Mouse (Mus musculus) liver, embryonic 16.5 days (tissue): ENCODE results near the gene Gpnmb. TPM values are rescaled to one million over a fixed set of nuclear protein-coding genes. Genes with fewer than 3 reads are reported as not detected.
A peak's percentile ranks its signal among the peaks of the same experiment; 100 is the strongest.

Source experiments
- ATAC-seq: fragments of 200-750 bp; cut with Nextera tagmentation; 2 replicates; pipeline ENCODE4 v1.8.0; 2017; ENCODE audit warnings: low read depth, mild to moderate bottlenecking, moderate number of reproducible peaks, moderate library complexity
- H3K27ac ChIP-seq: fragments of 300-500 bp; sonication (generic); 2 replicates; pipeline ENCODE4 v1.5.1; 2014; ENCODE audit warnings: mild to moderate bottlenecking, low read length
- H3K27me3 ChIP-seq: fragments of 300-500 bp; sonication (generic); 2 replicates; pipeline ENCODE4 v1.6.1; 2014; ENCODE audit warnings: low read depth, low read length, mixed read lengths; ENCODE audit not compliant: control insufficient read depth, insufficient read depth
- H3K36me3 ChIP-seq: fragments of 300-500 bp; sonication (generic); 2 replicates; pipeline ENCODE4 v1.6.1; 2014; ENCODE audit warnings: mild to moderate bottlenecking; ENCODE audit not compliant: control insufficient read depth, insufficient read depth
- H3K4me1 ChIP-seq: fragments of 300-500 bp; sonication (generic); 2 replicates; pipeline ENCODE4 v1.6.1; 2014; ENCODE audit warnings: low read depth, low read length, mixed read lengths; ENCODE audit not compliant: control insufficient read depth
- H3K4me2 ChIP-seq: fragments of 300-500 bp; sonication (generic); 2 replicates; pipeline ENCODE4 v1.6.1; 2014; ENCODE audit warnings: low read depth, low read length, mixed read lengths
- H3K4me3 ChIP-seq: fragments of 300-500 bp; sonication (generic); 2 replicates; pipeline ENCODE4 v1.5.1; 2014; ENCODE audit warnings: low read depth, mild to moderate bottlenecking, low read length
- H3K9ac ChIP-seq: fragments of 300-500 bp; sonication (generic); 2 replicates; pipeline ENCODE4 v1.6.1; 2014; ENCODE audit warnings: low read depth, low read length
- H3K9me3 ChIP-seq: fragments of 300-500 bp; sonication (generic); replicated peaks from 2 replicates; pipeline ENCODE4 v1.6.1; 2016; ENCODE audit warnings: low read length; ENCODE audit not compliant: control insufficient read depth
- WGBS: fragments of 180-500 bp; shearing (Covaris S2); extraction: QIAGEN DNeasy Blood & Tissue Kit; methylation state at CpG from one replicate; pipeline ENCODE4 v1.1.7; 2014; ENCODE audit not compliant: insufficient replicate concordance; 5-methylcytosine and 5-hydroxymethylcytosine counted together
- polyA plus RNA-seq: library from polyadenylated mRNA; unstranded; fragments of >200 nt; fragmentation: Nextera tagmentation; extraction: Ambion mirVana; gene quantifications from 2 replicates; pipeline ENCODE4 v1.2.1, GENCODE M21; 2015

Gene Gpnmb
- polyA plus RNA-seq, 1 experiment from 2014 or later = 0.25 TPM

DNA sequence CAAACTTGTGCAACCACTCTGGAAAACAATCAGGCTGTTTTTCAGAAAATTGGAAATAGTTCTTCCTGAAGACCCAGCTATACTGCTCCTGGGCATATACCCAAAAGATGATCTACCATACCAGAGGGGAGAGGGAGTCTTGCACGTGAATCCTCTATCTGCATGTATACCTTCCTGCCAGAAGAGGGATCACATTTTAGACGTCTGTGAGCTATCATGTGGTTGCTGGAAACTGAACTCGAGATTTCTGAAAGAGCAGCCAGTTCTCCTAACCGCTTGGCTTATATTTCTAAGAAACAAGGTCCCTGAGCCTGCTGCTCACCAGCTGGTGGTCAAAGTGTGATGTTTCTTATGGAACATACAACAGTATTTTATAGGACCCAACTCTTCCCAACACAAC lies 32.0 kb downstream of the Gpnmb start:
- no peak for ATAC-seq
- H3K4me3 ChIP-seq = no peak overlapping the region
- WGBS = 21% methylated on average over 4 of the region's 4 CpGs
- no peak overlapping the region for H3K27ac ChIP-seq
- no peaks in the 10 kb centered on the region for H3K27me3 ChIP-seq
- H3K4me2 ChIP-seq = no peak overlapping the region
- no peaks in the 10 kb centered on the region for H3K4me1 ChIP-seq
- no peak overlapping the region for H3K9ac ChIP-seq
- H3K9me3 ChIP-seq = no peaks in the 10 kb centered on the region
- no peaks in the 10 kb centered on the region for H3K36me3 ChIP-seq

DNA sequence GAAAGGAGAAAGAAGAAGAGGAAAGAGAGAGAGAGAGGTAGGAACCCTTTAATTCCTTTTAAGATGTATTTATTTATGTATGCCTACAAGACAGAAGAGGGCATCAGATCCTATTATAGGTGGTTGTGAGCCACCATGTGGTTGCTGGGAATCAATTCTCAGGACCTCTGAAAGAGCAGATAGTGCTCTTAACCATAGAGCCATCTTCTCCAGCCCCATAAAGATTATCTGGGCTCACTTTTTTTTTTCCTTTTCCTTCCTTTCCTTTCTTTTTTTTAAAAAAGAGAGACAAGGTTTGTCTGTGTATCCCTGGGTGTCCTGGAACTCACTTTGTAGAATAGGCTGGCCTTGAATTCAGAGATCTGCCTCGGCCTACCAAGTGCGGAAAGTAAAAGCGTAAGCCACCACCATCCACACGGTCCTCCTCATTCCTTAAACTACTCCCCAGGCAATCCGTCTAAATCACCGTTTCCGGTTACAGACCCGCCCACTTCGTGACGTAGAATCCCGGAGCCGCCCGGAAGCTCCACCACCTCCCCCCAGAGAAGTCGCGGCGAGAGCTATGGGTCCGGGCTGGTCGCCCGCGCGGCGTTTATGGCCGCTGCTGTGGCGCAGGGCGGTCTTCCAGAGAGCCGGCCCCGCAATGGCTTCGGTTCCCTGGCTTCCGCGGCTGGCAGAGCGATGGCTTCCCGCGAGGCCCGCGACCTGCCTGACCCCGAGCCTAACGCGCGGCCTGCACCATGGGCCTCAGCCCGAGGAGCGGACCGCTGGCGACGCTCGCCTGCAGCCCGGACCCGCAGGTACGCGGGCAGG lies 37.2 kb downstream of the Gpnmb start, which contains the start of gene Malsu1:
Malsu1 (plus strand) TSS at position 492 of the 813 bp plus-strand sequence.
- peak; percentile 96 for ATAC-seq
- Histone ChIP-seq H3K4me3 (peak within 1 kb of the TSS; percentile 96), H3K9ac (peak within 1 kb of the TSS; percentile 94), H3K4me2 (peak within 1 kb of the TSS; percentile 84), H3K27me3 (no peaks in the 10 kb centered on the region), H3K27ac (peak within 1 kb of the TSS; percentile 74), H3K4me1 (peaks cover 12% of the 10 kb centered on the region), H3K36me3 (no peaks in the 10 kb centered on the region), H3K9me3 (no peaks in the 10 kb centered on the region)
- WGBS = 0% methylated on average over 49 of the region's 49 CpGs

DNA sequence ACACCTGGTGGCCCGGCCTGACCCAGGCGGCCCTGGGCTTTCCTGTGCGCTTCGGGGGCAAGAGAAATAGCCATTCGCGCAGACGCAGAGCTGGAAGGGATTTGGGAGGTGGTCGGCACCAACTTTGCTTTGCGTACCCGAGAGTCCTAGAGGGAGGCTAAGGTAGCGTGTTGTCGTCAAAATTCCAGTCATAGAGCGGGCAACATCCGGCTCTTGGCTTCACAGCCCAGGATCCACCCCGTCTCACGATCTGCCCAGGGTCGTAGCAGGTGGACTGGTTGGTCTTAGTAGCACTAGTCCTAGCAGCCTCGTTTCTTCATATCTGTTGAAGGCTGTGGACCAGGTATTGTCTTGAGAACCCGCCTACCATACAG lies 37.8 kb downstream of the Gpnmb start:
- peak overlapping the region; percentile 84 for H3K4me2 ChIP-seq
- H3K4me1 ChIP-seq = peaks cover 13% of the 10 kb centered on the region
- H3K9me3 ChIP-seq = no peaks in the 10 kb centered on the region
- H3K27ac ChIP-seq = peak overlapping the region; percentile 74
- WGBS = under 1% methylated on average over 19 of the region's 19 CpGs
- peak overlapping the region; percentile 96 for H3K4me3 ChIP-seq
- H3K27me3 ChIP-seq = no peaks in the 10 kb centered on the region
- peak; percentile 51 for ATAC-seq
- H3K36me3 ChIP-seq = no peaks in the 10 kb centered on the region
- peak overlapping the region; percentile 94 for H3K9ac ChIP-seq

DNA sequence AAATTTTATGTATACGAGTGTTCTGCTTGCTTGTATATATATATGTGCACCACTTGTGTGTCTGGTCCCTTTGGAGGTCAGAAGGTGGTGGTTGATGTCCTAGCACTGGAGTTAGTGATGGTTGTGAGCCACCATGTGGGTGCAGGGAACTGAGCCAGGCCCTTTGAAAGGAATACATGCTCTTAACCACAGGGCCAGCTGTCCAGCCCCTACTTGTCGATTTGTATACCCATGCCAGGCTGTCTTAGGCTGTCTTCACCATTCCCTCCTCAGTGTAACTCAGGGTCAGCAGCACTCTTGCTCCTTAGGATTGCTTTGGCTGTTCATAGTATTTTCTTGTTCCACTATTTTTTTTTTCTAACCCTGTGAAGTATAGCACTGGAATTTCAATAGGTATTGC lies 41.5 kb downstream of the Gpnmb start:
- H3K4me1 ChIP-seq = peaks cover 13% of the 10 kb centered on the region
- no peak overlapping the region for H3K9ac ChIP-seq
- no peaks in the 10 kb centered on the region for H3K9me3 ChIP-seq
- no peak for ATAC-seq
- H3K4me2 ChIP-seq = no peak overlapping the region
- H3K4me3 ChIP-seq = no peak overlapping the region
- H3K27me3 ChIP-seq = no peaks in the 10 kb centered on the region
- no peak overlapping the region for H3K27ac ChIP-seq
- H3K36me3 ChIP-seq = peaks cover 4% of the 10 kb centered on the region; the same call in 1 of the 2 replicates
- WGBS = 75% methylated on average over 2 of the region's 2 CpGs

DNA sequence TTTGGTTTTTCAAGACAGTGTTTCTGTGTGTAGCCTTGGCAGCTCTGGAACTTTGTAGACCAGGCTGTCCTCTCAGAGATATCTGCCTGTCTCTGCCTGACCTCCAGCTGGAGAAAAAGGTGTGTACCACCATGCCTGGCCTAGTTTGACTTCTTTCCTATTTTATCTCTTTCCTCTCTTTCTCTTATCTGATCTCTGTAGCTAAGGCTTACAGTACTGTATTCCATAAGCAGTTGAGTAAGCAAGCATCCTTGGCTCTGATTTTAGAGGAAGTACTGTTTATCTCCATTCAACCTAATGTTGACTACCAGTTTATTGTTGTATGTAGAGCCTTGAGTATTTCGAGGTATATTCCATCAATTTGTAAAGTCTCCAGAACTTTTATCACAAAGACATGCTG lies 43.0 kb downstream of the Gpnmb start:
- Histone ChIP-seq H3K27me3 (no peaks in the 10 kb centered on the region), H3K4me3 (no peak overlapping the region), H3K4me2 (no peak overlapping the region), H3K4me1 (peaks cover 11% of the 10 kb centered on the region), H3K27ac (no peak overlapping the region), H3K9me3 (no peaks in the 10 kb centered on the region), H3K36me3 (peaks cover 8% of the 10 kb centered on the region), H3K9ac (no peak overlapping the region)
- ATAC-seq = no peak
- 71% methylated on average over 1 of the region's 1 CpGs for WGBS

DNA sequence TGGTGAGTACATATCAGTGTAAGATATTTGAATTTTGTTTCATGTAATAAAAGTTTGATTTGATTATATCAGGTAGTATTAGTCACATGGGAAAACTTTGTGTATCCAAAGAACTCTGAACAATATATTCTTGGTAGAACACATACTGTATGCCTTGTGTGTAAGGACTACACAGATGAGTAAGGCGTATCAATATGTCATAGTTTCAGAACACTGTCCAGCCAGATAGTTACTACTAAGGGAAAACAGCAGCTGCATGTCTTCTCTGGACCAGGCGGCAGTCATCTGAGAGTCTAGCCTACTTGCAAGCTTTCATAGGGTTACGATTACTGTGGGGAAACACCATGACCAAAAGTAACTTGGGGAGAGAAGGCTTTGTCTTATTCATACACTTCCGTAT lies 46.7 kb downstream of the Gpnmb start:
- H3K27me3 ChIP-seq = no peaks in the 10 kb centered on the region
- ATAC-seq = no peak
- WGBS = 77% methylated on average over 4 of the region's 4 CpGs
- no peak overlapping the region for H3K27ac ChIP-seq
- H3K4me3 ChIP-seq = no peak overlapping the region
- peaks cover 26% of the 10 kb centered on the region for H3K36me3 ChIP-seq
- H3K9me3 ChIP-seq = no peaks in the 10 kb centered on the region
- no peak overlapping the region for H3K4me2 ChIP-seq
- H3K4me1 ChIP-seq = peaks cover 2% of the 10 kb centered on the region; the same call in 1 of the 2 replicates
- no peak overlapping the region for H3K9ac ChIP-seq

DNA sequence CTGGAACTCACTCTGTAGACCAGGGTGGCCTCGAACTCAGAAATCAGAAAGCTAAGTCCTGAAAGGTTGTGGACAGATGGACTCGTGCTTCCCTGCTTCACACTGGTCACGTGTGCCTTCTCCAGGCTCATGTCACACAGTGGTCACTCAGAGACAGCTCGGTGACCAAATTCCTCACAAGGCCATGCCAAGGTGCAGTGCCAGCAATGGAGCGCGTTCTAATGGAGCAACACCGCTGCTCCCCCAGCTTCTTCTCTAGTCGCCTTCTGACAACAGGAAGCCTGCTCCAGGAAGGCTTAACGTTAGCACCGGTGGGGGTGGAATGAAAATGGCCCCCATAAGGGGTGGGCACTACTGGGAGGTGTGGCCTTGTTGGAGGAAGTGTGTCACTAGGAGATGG lies 58.6 kb downstream of the Gpnmb start:
- no peak overlapping the region for H3K4me3 ChIP-seq
- 73% methylated on average over 10 of the region's 10 CpGs for WGBS
- H3K27ac ChIP-seq = no peak overlapping the region
- ATAC-seq = no peak
- 0 out of 2 replicates have a peak, but pooled peaks cover 4% of the 10 kb centered on the region for H3K36me3 ChIP-seq
- H3K4me2 ChIP-seq = no peak overlapping the region
- no peaks in the 10 kb centered on the region; the same call in 1 of the 2 replicates for H3K4me1 ChIP-seq
- H3K9ac ChIP-seq = no peak overlapping the region
- no peaks in the 10 kb centered on the region for H3K9me3 ChIP-seq
- H3K27me3 ChIP-seq = no peaks in the 10 kb centered on the region

DNA sequence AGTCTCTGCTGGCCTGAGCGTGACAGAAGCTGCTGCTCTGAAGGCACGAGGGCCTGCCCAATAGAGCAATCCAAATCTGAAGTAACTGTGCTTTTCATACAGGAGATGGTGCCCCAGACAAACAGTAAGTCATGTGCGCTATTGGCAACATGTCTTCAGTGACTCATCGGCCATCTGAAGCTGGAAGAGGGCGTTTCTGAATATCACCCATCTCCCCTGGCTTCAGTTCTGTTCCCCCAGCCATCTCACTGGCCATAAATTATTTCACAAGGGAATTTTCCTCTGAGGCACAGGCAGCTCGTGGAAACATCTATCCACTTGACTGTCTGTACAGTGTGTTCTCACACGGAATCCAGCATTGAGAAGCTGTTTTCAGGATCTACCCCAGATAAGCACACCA lies 60.1 kb downstream of the Gpnmb start:
- ATAC-seq = no peak
- Histone ChIP-seq H3K4me2 (no peak overlapping the region), H3K9ac (no peak overlapping the region), H3K4me1 (no peaks in the 10 kb centered on the region; the same call in 1 of the 2 replicates), H3K36me3 (0 out of 2 replicates have a peak, but pooled peaks cover 4% of the 10 kb centered on the region), H3K9me3 (no peaks in the 10 kb centered on the region), H3K27me3 (no peaks in the 10 kb centered on the region), H3K27ac (peak overlapping the region; percentile 16; the same call in 1 of the 2 replicates), H3K4me3 (no peak overlapping the region)
- WGBS = 78% methylated on average over 7 of the region's 7 CpGs

DNA sequence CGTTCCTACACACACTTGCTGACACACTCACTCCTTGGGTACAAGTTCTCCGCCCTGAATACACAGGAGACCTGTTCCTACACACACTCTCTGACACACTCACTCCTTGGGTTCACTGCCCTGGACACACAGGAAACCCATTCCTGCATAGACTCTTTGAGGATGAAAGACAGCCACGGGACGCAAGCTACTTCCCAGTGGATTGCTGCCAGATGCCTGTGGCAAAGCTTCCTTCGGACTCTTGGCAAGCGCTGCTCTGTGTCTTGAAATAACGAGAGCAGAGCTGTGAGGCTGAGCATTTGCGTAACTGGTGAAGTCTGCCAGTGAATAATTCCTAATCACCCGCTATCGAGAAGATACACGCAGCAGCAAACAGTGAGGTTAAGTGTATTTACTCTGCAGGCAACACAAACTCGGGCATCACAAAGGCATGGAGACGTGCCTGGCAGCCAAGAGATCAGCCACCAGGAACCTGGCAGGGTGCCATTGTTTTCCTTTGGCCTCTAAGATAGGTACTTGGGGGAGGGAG lies 60.7 kb downstream of the Gpnmb start:
- ATAC-seq = peak; percentile 67

More for the DNA sequence above, 60.7 kb downstream of the Gpnmb start:
- H3K4me1 ChIP-seq = no peaks in the 10 kb centered on the region; the same call in 1 of the 2 replicates
- no peak overlapping the region for H3K9ac ChIP-seq
- no peak overlapping the region for H3K4me2 ChIP-seq
- no peaks in the 10 kb centered on the region for H3K9me3 ChIP-seq
- 60% methylated on average over 13 of the region's 13 CpGs for WGBS
- H3K27me3 ChIP-seq = no peaks in the 10 kb centered on the region
- no peak overlapping the region for H3K4me3 ChIP-seq
- H3K36me3 ChIP-seq = 0 out of 2 replicates have a peak, but pooled peaks cover 4% of the 10 kb centered on the region
- H3K27ac ChIP-seq = peak overlapping the region; percentile 16; the same call in 1 of the 2 replicates
